Mouse (Mus musculus) liver, adult (tissue): ENCODE measurements at regions not wholly inside any gene's neighbourhood (a gene's known extent, or its start where the extent isn't known, plus 50 kb on each side); places are given as distances from the start of the nearest gene placed in this dataset.
A peak's percentile ranks its signal among the peaks of the same experiment; 100 is the strongest.

Experiments used
- GATA4 ChIP-seq: IDR thresholded peaks from 2 replicates; pipeline ENCODE4 v1.6.1; 2014; ENCODE audit warnings: mild to moderate bottlenecking, low read length; ENCODE audit not compliant: insufficient replicate concordance

- no peak for TF ChIP-seq GATA4
Measured at GRCm38 (mm10) chr5:74904927-74905503, 139.6 kb downstream of the Chic2 start.

- no peak for TF ChIP-seq GATA4
Measured at GRCm38 (mm10) chr5:74904327-74904726, 140.2 kb downstream of the Chic2 start.

- no peak for TF ChIP-seq GATA4
Measured at GRCm38 (mm10) chr5:74903711-74904110, 140.9 kb downstream of the Chic2 start.

DNA sequence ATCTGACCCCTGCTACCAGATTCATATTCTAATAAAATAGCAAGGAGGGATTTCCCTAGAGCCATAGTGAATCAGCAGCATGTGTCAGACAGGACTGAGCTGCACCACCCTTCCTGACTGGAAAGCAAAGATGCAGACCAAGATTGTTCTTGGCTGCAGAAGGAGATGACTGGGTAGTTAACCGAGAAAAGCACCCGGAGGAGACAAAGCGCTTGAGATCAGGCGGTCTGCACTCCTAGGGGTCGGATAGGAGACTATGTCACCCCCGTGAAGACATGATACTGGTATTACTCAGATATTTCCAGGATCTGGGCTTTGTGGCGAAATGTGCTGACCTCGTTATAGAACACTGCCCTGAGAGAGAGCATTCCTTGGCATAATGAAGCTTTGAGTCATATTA is 147.4 kb downstream of the Chic2 start:
- TF ChIP-seq GATA4 = no peak

- no peak for TF ChIP-seq GATA4
Measured at GRCm38 (mm10) chr5:74893276-74893675, 151.3 kb downstream of the Chic2 start.

DNA sequence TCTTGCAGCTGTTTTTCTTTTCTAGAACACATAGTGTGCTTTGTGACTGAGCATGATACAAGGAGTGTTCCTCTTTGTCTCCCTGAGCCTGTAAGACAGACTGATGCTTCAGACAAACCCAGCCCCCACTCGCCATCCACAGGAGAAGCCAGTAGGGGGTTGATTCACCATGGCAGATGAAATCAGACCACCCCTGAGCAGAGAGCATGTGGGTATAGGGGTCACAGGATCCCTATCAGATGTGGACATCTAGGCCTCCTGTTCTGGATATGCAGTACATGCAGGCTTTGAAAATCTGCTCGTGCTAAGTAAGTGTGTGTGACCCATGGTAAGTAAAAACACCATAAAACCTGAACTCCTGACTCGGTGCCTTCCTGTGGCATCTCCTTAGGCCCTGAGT is 153.0 kb downstream of the Chic2 start:
- no peak for TF ChIP-seq GATA4

GRCm38 (mm10) chr5:74888934-74889333 is 155.6 kb downstream of the Chic2 start:
- TF ChIP-seq GATA4 = no peak

GRCm38 (mm10) chr5:74885958-74886357 is 158.6 kb downstream of the Chic2 start:
- TF ChIP-seq GATA4 = no peak

DNA sequence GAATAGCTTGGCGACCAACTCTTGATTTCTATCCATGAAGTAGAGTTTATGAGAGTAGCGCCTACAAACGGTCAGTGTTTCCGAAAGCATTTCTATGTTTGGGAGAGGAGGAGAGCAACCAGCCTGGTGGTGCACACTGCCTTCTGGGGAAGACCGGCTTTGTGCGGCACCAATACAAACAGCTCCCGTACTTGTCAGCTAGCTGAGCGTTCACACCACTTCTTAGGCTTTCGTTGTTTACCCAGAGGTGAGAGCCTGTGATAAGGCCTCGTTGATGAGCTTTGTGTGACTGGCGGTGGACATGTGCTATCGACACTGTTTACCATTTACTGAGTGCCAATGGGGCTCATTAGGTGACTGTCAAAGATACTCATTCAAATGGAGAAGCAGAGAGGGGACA is 162.0 kb downstream of the Chic2 start:
- no peak for TF ChIP-seq GATA4

GRCm38 (mm10) chr5:74880669-74881226 is 163.8 kb downstream of the Chic2 start:
- no peak for TF ChIP-seq GATA4

- no peak for TF ChIP-seq GATA4
Measured at GRCm38 (mm10) chr5:74880048-74880437, 164.5 kb downstream of the Chic2 start.

GRCm38 (mm10) chr5:74879098-74880047 is 165.2 kb downstream of the Chic2 start:
- no peak for TF ChIP-seq GATA4

GRCm38 (mm10) chr5:74877595-74877994 is 167.0 kb downstream of the Chic2 start:
- TF ChIP-seq GATA4 = no peak

DNA sequence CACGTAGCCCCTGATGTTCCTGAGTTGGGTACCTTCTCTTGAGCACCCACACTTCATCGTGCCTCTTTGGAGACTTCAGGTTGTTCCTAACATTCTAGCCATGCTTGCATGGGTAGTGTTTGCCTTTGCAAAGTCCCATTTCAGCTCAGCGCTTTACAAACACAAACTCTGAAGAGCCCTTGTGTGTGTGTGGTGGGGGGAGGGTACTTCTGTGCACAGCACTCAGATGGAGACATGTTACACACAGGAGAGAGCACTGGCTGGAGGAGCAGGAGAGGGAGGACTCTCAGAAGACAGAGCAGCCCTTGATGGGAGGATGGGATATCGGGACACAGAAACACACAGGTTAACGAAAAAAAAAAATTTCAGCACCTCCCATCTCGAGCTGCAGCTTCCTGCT is 167.4 kb downstream of the Chic2 start:
- no peak for TF ChIP-seq GATA4

- peak; percentile 94 for TF ChIP-seq GATA4
Measured at GRCm38 (mm10) chr5:74874691-74875090, 169.9 kb downstream of the Chic2 start.

GRCm38 (mm10) chr5:74870615-74871014 is 167.9 kb upstream of the Lnx1 start:
- no peak for TF ChIP-seq GATA4

- no peak for TF ChIP-seq GATA4
Measured at GRCm38 (mm10) chr5:74867113-74867785, 164.5 kb upstream of the Lnx1 start.
